Mouse (Mus musculus): ENCODE measurements around the gene Cabp1. TPM values are rescaled to one million over a fixed set of nuclear protein-coding genes. Genes with fewer than 3 reads are reported as not detected.

The Cabp1 gene
- polyA plus RNA-seq, 1 experiment = 3.3 TPM

GRCm38 (mm10) chr5:115181248-115181940 lies 12.8 kb downstream of the Cabp1 start:
- Histone ChIP-seq H3K4me3 (ENCODE audit: insufficient read depth, low read length) (no peak overlapping the region), H3K4me1 (ENCODE audit: control insufficient read depth, insufficient read depth, low read length) (no peaks in the 10 kb centered on the region), H3K27ac (ENCODE audit: insufficient read depth, low read length) (no peak overlapping the region)
- TF ChIP-seq CTCF (IDR thresholded peaks at IDR 0.05; ENCODE audit: borderline replicate concordance, insufficient read depth, low read length) (no peak), POLR2A (IDR thresholded peaks at IDR 0.05; ENCODE audit: low read depth, low read length) (no peak)

GRCm38 (mm10) chr5:115179596-115179995 lies 14.6 kb downstream of the Cabp1 start:
- Histone ChIP-seq H3K4me1 (ENCODE audit: control insufficient read depth, insufficient read depth, low read length) (no peaks in the 10 kb centered on the region), H3K4me3 (ENCODE audit: insufficient read depth, low read length) (no peak overlapping the region), H3K27ac (ENCODE audit: insufficient read depth, low read length) (no peak overlapping the region)
- no peak for TF ChIP-seq POLR2A (IDR thresholded peaks at IDR 0.05; ENCODE audit: low read depth, low read length)
- no peak for TF ChIP-seq CTCF (IDR thresholded peaks at IDR 0.05; ENCODE audit: borderline replicate concordance, insufficient read depth, low read length)

GRCm38 (mm10) chr5:115177866-115178265 lies 16.3 kb downstream of the Cabp1 start:
- H3K4me1 ChIP-seq (ENCODE audit: control insufficient read depth, insufficient read depth, low read length) = no peaks in the 10 kb centered on the region
- TF ChIP-seq CTCF (IDR thresholded peaks at IDR 0.05; ENCODE audit: borderline replicate concordance, insufficient read depth, low read length) = no peak
- no peak for TF ChIP-seq POLR2A (IDR thresholded peaks at IDR 0.05; ENCODE audit: low read depth, low read length)
- H3K4me3 ChIP-seq (ENCODE audit: insufficient read depth, low read length) = no peak overlapping the region
- no peak overlapping the region for H3K27ac ChIP-seq (ENCODE audit: insufficient read depth, low read length)

GRCm38 (mm10) chr5:115174554-115174953 lies 19.6 kb downstream of the Cabp1 start:
- TF ChIP-seq POLR2A (IDR thresholded peaks at IDR 0.05; ENCODE audit: low read depth, low read length) = no peak
- TF ChIP-seq CTCF (IDR thresholded peaks at IDR 0.05; ENCODE audit: borderline replicate concordance, insufficient read depth, low read length) = no peak
- Histone ChIP-seq H3K4me1 (ENCODE audit: control insufficient read depth, insufficient read depth, low read length) (no peaks in the 10 kb centered on the region), H3K27ac (ENCODE audit: insufficient read depth, low read length) (no peak overlapping the region), H3K4me3 (ENCODE audit: insufficient read depth, low read length) (no peak overlapping the region)

GRCm38 (mm10) chr5:115170150-115170549 lies 24.0 kb downstream of the Cabp1 start:
- H3K4me1 ChIP-seq (ENCODE audit: control insufficient read depth, insufficient read depth, low read length) = no peaks in the 10 kb centered on the region
- H3K4me3 ChIP-seq (ENCODE audit: insufficient read depth, low read length) = no peak overlapping the region
- TF ChIP-seq CTCF (IDR thresholded peaks at IDR 0.05; ENCODE audit: borderline replicate concordance, insufficient read depth, low read length) = no peak
- TF ChIP-seq POLR2A (IDR thresholded peaks at IDR 0.05; ENCODE audit: low read depth, low read length) = no peak
- no peak overlapping the region for H3K27ac ChIP-seq (ENCODE audit: insufficient read depth, low read length)

- no peaks in the 10 kb centered on the region for H3K4me1 ChIP-seq (ENCODE audit: control insufficient read depth, insufficient read depth, low read length)
- no peak for TF ChIP-seq CTCF (IDR thresholded peaks at IDR 0.05; ENCODE audit: borderline replicate concordance, insufficient read depth, low read length)
- TF ChIP-seq POLR2A (IDR thresholded peaks at IDR 0.05; ENCODE audit: low read depth, low read length) = no peak
- no peak overlapping the region for H3K27ac ChIP-seq (ENCODE audit: insufficient read depth, low read length)
- H3K4me3 ChIP-seq (ENCODE audit: insufficient read depth, low read length) = no peak overlapping the region
These were observed 25.4 kb downstream of the Cabp1 start for GRCm38 (mm10) chr5:115168641-115169415.

GRCm38 (mm10) chr5:115167396-115167795 lies 26.8 kb downstream of the Cabp1 start:
- no peak for TF ChIP-seq CTCF (IDR thresholded peaks at IDR 0.05; ENCODE audit: borderline replicate concordance, insufficient read depth, low read length)
- TF ChIP-seq POLR2A (IDR thresholded peaks at IDR 0.05; ENCODE audit: low read depth, low read length) = no peak
- no peak overlapping the region for H3K27ac ChIP-seq (ENCODE audit: insufficient read depth, low read length)
- no peak overlapping the region for H3K4me3 ChIP-seq (ENCODE audit: insufficient read depth, low read length)
- H3K4me1 ChIP-seq (ENCODE audit: control insufficient read depth, insufficient read depth, low read length) = no peaks in the 10 kb centered on the region

- H3K4me3 ChIP-seq (ENCODE audit: insufficient read depth, low read length) = no peak overlapping the region
- no peak overlapping the region for H3K27ac ChIP-seq (ENCODE audit: insufficient read depth, low read length)
- no peaks in the 10 kb centered on the region for H3K4me1 ChIP-seq (ENCODE audit: control insufficient read depth, insufficient read depth, low read length)
- TF ChIP-seq POLR2A (IDR thresholded peaks at IDR 0.05; ENCODE audit: low read depth, low read length) (no peak), CTCF (IDR thresholded peaks at IDR 0.05; ENCODE audit: borderline replicate concordance, insufficient read depth, low read length) (no peak)
These were observed 27.4 kb downstream of the Cabp1 start for GRCm38 (mm10) chr5:115166815-115167194.

- H3K4me1 ChIP-seq (ENCODE audit: control insufficient read depth, insufficient read depth, low read length) = no peaks in the 10 kb centered on the region
- no peak overlapping the region for H3K27ac ChIP-seq (ENCODE audit: insufficient read depth, low read length)
- TF ChIP-seq CTCF (IDR thresholded peaks at IDR 0.05; ENCODE audit: borderline replicate concordance, insufficient read depth, low read length) = no peak
- TF ChIP-seq POLR2A (IDR thresholded peaks at IDR 0.05; ENCODE audit: low read depth, low read length) = no peak
- H3K4me3 ChIP-seq (ENCODE audit: insufficient read depth, low read length) = no peak overlapping the region
These were observed 28.0 kb downstream of the Cabp1 start for GRCm38 (mm10) chr5:115165895-115166814.

All from embryonic fibroblast, embryonic 13.5 days (primary cell).